Mouse (Mus musculus) C2C12 (cell line): Measurements from ENCODE around the gene Tmem120a.

Experiments used
- CTCF ChIP-seq: IDR thresholded peaks from one replicate; pipeline ENCODE4 v1.5.1; 2011; ENCODE audit not compliant: control insufficient read depth, insufficient read depth, insufficient read length
- FOSL1 ChIP-seq: IDR thresholded peaks from one replicate; pipeline ENCODE4 v1.8.0; 2011; ENCODE audit warnings: mild to moderate bottlenecking, low read length; ENCODE audit not compliant: poor library complexity, insufficient read depth, severe bottlenecking
- MYOG ChIP-seq: IDR thresholded peaks from one replicate; pipeline ENCODE4 v1.6.1; 2011; ENCODE audit not compliant: control insufficient read depth, insufficient read length; ENCODE audit errors: extremely low read depth
- USF1 ChIP-seq: IDR thresholded peaks from one replicate; pipeline ENCODE4 v1.6.1; 2011; ENCODE audit warnings: low read depth, mild to moderate bottlenecking, control low read depth, moderate library complexity

GRCm38 (mm10) chr5:135778471-135779445 lies 34.5 kb upstream of the Tmem120a start, which contains the start of gene Mdh2:
- TF ChIP-seq CTCF (no peak), USF1 (no peak), MYOG (no peak), FOSL1 (no peak)
